Mouse (Mus musculus) urinary bladder, postnatal 25 days (tissue): Measurements from ENCODE around the gene Gorasp2.

ENCODE experiments used
- DNase-seq: peaks from one replicate; pipeline ENCODE4 v3.0.0; 2022; ENCODE audit warnings: low spot score

The Gorasp2 gene

DNA sequence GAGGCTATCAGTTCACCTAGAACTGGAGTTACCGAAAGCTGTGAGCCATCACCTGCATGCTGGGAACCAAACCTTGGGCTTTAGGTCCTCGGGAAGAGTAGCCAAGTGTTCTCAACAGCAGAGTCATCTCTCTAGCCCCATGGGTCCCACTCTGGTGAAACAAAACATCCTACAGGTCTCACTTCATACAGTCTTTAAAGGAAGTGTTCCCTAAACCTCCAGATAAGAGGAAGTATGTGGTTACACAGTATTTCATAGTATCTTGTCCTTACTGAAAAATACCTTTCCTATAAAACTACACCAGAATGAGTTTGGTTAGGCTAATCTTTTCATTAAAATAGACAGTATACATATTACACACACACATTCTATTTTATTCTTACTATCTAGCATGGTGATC, 81.2 kb downstream of the Gorasp2 start:
- no peak for DNase-seq

GRCm38 (mm10) chr2:70751655-70752054, 90.3 kb downstream of the Gorasp2 start:
- no peak for DNase-seq

DNA sequence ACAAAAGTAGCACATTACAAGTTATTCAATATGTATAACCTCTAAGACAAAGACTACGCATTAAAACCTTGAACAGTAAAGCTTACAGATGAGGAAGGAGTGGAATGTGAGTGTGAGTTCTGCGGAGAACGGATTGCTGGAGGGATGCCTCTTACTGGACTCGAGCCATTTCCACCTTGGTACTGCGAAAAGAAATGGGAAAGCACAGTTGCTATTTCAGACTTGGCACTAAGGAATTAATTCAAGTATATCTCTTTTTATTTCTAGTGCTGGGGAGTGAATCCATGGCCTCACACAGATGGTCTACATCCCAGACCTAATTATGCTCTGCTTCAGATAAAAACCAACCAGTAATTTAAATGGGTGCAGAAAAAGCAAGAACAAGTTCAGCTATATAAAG, 90.8 kb downstream of the Gorasp2 start:
- DNase-seq = no peak
